Mouse (Mus musculus): ENCODE results near the gene Cnn2.

DNA sequence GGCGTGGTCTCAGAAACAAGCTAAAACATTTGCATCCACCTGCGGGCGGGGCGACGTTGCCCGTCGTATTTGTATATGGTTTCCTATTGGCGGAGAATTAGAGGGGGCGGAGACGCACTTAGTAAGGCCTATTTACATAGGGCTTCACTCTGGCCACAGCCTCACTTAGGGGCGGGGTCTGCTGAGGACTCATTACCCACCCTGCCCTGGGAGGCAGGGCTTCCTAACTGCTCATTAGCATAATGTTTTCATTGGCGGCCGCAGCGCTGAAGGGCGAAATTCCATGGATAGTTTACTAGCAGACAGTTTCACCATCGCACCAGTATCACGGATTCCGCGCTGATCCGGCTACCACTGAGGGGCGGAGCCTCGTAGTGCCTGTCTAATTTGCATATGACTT lies 3.5 kb upstream of the Cnn2 start:
- TF ChIP-seq CTCF (IDR thresholded peaks at IDR 0.05; ENCODE audit: extremely low read depth, insufficient read length, insufficient replicate concordance, low read depth, low read length) (no peak), POLR2A (IDR thresholded peaks at IDR 0.05; ENCODE audit: low read depth, low read length) (no peak; the same call in 1 of the 2 replicates)
